Comparison of ENCODE assay signal across 23 mouse cellular contexts in genomic region chr3:41489998-41490397, GRCm38 (mm10).
DNase-seq lines count a peak whose midpoint lies in the region; ATAC-seq and TF ChIP-seq lines count a peak whose summit lies in the region.
"Had no signal": no experiment of that assay in that cellular context is flagged by ENCODE, and none has a peak within 500 bp of the region (broad histone marks: within the 10 kb centered on the region; RNA-seq: fewer than 3 reads in every experiment).

No protein-coding gene starts in this region.

- no peak for TF ChIP-seq CTCF in MEL (IDR thresholded peaks at IDR 0.05 in 2 of 3, conservative IDR thresholded peaks at IDR 0.05 in 1 of 3; ENCODE audit: control insufficient read depth in 1 of 3, insufficient read depth in 1 of 3, low read depth in 2 of 3, low read length in 3 of 3, poor library complexity in 1 of 3, severe bottlenecking in 1 of 3)

- TF ChIP-seq RAD21 in MEL (IDR thresholded peaks at IDR 0.05; ENCODE audit: low read depth, low read length): no peak

- no peak for TF ChIP-seq POLR2A in MEL (IDR thresholded peaks at IDR 0.05; ENCODE audit: control insufficient read depth in 1 of 2, insufficient read depth in 1 of 2, low read depth in 1 of 2, low read length in 2 of 2, poor library complexity in 1 of 2)

- 0 out of 2 replicates have a peak overlapping the region, but pooled peaks have one; percentile 18 for H3K27ac ChIP-seq in heart, embryonic 12.5 days (ENCODE audit: poor library complexity, severe bottlenecking)
- no peak overlapping the region for H3K27ac ChIP-seq in heart, embryonic 11.5 days (ENCODE audit: low read depth, low read length)
- H3K27ac ChIP-seq in MEL (ENCODE audit: control insufficient read depth, low read depth, low read length): no peak overlapping the region
- H3K27ac ChIP-seq: embryonic facial prominence, embryonic 10.5 days; forebrain, embryonic 13.5 days; hindbrain, embryonic 10.5 days; hindbrain, embryonic 14.5 days; intestine, embryonic 15.5 days had no signal

- H3K9me3 ChIP-seq in heart, embryonic 12.5 days (replicated peaks): no peaks in the 10 kb centered on the region
- H3K9me3 ChIP-seq in heart, embryonic 11.5 days (replicated peaks; ENCODE audit: control insufficient read depth, low read length): no peaks in the 10 kb centered on the region
- no peaks in the 10 kb centered on the region for H3K9me3 ChIP-seq in MEL (replicated peaks; ENCODE audit: insufficient read depth, low read length)
- H3K9me3 ChIP-seq: embryonic facial prominence, embryonic 10.5 days; forebrain, embryonic 13.5 days; G1E; hindbrain, embryonic 10.5 days; intestine, embryonic 15.5 days had no signal

- no peak for TF ChIP-seq EP300 in MEL (IDR thresholded peaks at IDR 0.05; ENCODE audit: low read depth in 1 of 2, low read length in 2 of 2)

- ATAC-seq in heart, embryonic 12.5 days (ENCODE audit: insufficient number of reproducible peaks, low FRiP score): no peak
- no peak for ATAC-seq in heart, embryonic 11.5 days (replicated peaks; ENCODE audit: insufficient number of reproducible peaks, low FRiP score, low TSS enrichment)
- ATAC-seq in megakaryocyte progenitor cell, adult 5-6 weeks (replicated peaks; ENCODE audit: poor library complexity): peak; percentile 26; the same call in 1 of the 2 replicates
- ATAC-seq: activated CD4-positive, CD25-positive, alpha-beta regulatory T cell, adult 4 months; forebrain, embryonic 13.5 days; forebrain, postnatal 0 days; intestine, embryonic 15.5 days had no signal

- DNase-seq in 416B (ENCODE audit: low read depth) (peak; percentile 61), MEL (ENCODE audit: low read depth, low spot score) (peak; percentile 14)
- DNase-seq in adrenal gland, adult 2 months: no peak
- DNase-seq in spleen, postnatal 14 days (ENCODE audit: low spot score in 2 of 2): no peak
- DNase-seq: adrenal gland, postnatal 25 days; cerebellum, adult 18-20 months; cerebellum, adult 9-11 months; cerebellum, postnatal 36 days; forebrain, postnatal 0 days; gastrocnemius, postnatal 25 days; heart, adult 18-20 months; heart, postnatal 10 days had no signal

- peaks cover 6% of the 10 kb centered on the region for H3K79me2 ChIP-seq in MEL (ENCODE audit: control insufficient read depth, insufficient read depth, low read length, poor library complexity)

- H3K4me3 ChIP-seq in heart, embryonic 12.5 days: no peak overlapping the region
- no peak overlapping the region for H3K4me3 ChIP-seq in heart, embryonic 11.5 days (ENCODE audit: low read depth, low read length)
- H3K4me3 ChIP-seq in MEL (ENCODE audit: control insufficient read depth in 1 of 2, insufficient read depth in 1 of 2, low read depth in 2 of 2, low read length in 2 of 2): no peak overlapping the region
- H3K4me3 ChIP-seq: embryonic facial prominence, embryonic 10.5 days; forebrain, embryonic 13.5 days; hindbrain, embryonic 10.5 days; intestine, embryonic 15.5 days had no signal

- H3K4me2 ChIP-seq in heart, embryonic 12.5 days: no peak overlapping the region
- H3K4me2 ChIP-seq in heart, embryonic 11.5 days: no peak overlapping the region
- H3K4me2 ChIP-seq: forebrain, embryonic 13.5 days; hindbrain, embryonic 14.5 days; intestine, embryonic 15.5 days had no signal

- no peak overlapping the region for H3K9ac ChIP-seq in heart, embryonic 12.5 days
- no peak overlapping the region for H3K9ac ChIP-seq in heart, embryonic 11.5 days (ENCODE audit: low read depth, low read length)
- no peak overlapping the region for H3K9ac ChIP-seq in MEL (ENCODE audit: control insufficient read depth, low read depth, low read length, poor library complexity, severe bottlenecking)
- H3K9ac ChIP-seq: forebrain, embryonic 13.5 days; forebrain, postnatal 0 days; hindbrain, embryonic 14.5 days; intestine, embryonic 15.5 days had no signal

- no peaks in the 10 kb centered on the region for H3K27me3 ChIP-seq in heart, embryonic 12.5 days (replicated peaks)
- H3K27me3 ChIP-seq in heart, embryonic 11.5 days (ENCODE audit: control insufficient read depth, insufficient read depth, low read length): no peaks in the 10 kb centered on the region
- H3K27me3 ChIP-seq in MEL (ENCODE audit: control insufficient read depth in 1 of 2, insufficient read depth in 2 of 2, low read length in 2 of 2): no peaks in the 10 kb centered on the region
- H3K27me3 ChIP-seq: CH12.LX; forebrain, embryonic 13.5 days; intestine, embryonic 15.5 days had no signal

- peaks cover 13% of the 10 kb centered on the region; the same call in 1 of the 2 replicates for H3K4me1 ChIP-seq in heart, embryonic 12.5 days (replicated peaks)
- H3K4me1 ChIP-seq in heart, embryonic 11.5 days (ENCODE audit: control insufficient read depth, insufficient read depth, low read length): 0 out of 2 replicates have a peak, but pooled peaks cover 5% of the 10 kb centered on the region
- H3K4me1 ChIP-seq in MEL (ENCODE audit: control insufficient read depth in 1 of 2, insufficient read depth in 2 of 2, low read length in 2 of 2): peaks cover under 1 to 5% of the 10 kb centered on the region in 2 experiments; a peak in 3 of 4 replicates
- H3K4me1 ChIP-seq: embryonic facial prominence, embryonic 10.5 days; forebrain, embryonic 13.5 days; hindbrain, embryonic 10.5 days; intestine, embryonic 15.5 days had no signal

- H3K36me3 ChIP-seq in heart, embryonic 12.5 days: no peaks in the 10 kb centered on the region
- no peaks in the 10 kb centered on the region for H3K36me3 ChIP-seq in heart, embryonic 11.5 days (ENCODE audit: control insufficient read depth, insufficient read depth, low read length)
- peaks cover 0 to 20% of the 10 kb centered on the region in 2 experiments; a peak in 2 of 4 replicates for H3K36me3 ChIP-seq in MEL (ENCODE audit: control insufficient read depth in 1 of 2, insufficient read depth in 2 of 2, low read length in 2 of 2)
- H3K36me3 ChIP-seq: embryonic facial prominence, embryonic 10.5 days; hindbrain, embryonic 10.5 days; intestine, embryonic 15.5 days had no signal

TF ChIP-seq in MEL, 35 proteins besides CTCF, POLR2A, EP300 and RAD21:
- TF ChIP-seq CHD2 (IDR thresholded peaks at IDR 0.05; ENCODE audit: low read length) (no peak), TBP (IDR thresholded peaks at IDR 0.05; ENCODE audit: low read depth, low read length) (no peak), SIN3A (IDR thresholded peaks at IDR 0.05; ENCODE audit: low read length) (no peak), RCOR1 (IDR thresholded peaks at IDR 0.05; ENCODE audit: low read depth, low read length) (no peak), GABPA (IDR thresholded peaks at IDR 0.05; ENCODE audit: low read depth, low read length) (no peak), HCFC1 (IDR thresholded peaks at IDR 0.05; ENCODE audit: low read depth, low read length) (no peak), TAL1 (IDR thresholded peaks at IDR 0.05; ENCODE audit: low read length) (no peak)

Comparison
In these comparisons a context has a peak if more than half of its experiments do, and no peak if none do; other contexts are left out.
1. DNase-seq: peak in 416B (single experiment) and MEL (single experiment); none in adrenal gland, adult 2 months (single experiment) and spleen, postnatal 14 days (0 of 2).